Mouse (Mus musculus) heart, adult 9 months (tissue): Measurements from ENCODE around the gene Cd180.

Experiments
- DNase-seq, 2 experiments: peaks; one replicate each; pipeline ENCODE4 v3.0.0; 2022; ENCODE audit warnings: low spot score in 2 of 2

The Cd180 gene

GRCm38 (mm10) chr13:102693341-102693801, at the start of gene Cd180:
Gene Cd180, plus strand, starts transcription at chr13:102693558.
- no peak for DNase-seq

- no peak for DNase-seq
These were observed 49.0 kb upstream of the Cd180 start for GRCm38 (mm10) chr13:102644344-102644743.

GRCm38 (mm10) chr13:102644789-102645551, 48.4 kb upstream of the Cd180 start:
- DNase-seq, result peak; percentile 63 to 81

GRCm38 (mm10) chr13:102646271-102646771, 47.0 kb upstream of the Cd180 start:
- peak in 1 of 2 experiments; percentile 52 for DNase-seq

- DNase-seq, result no peak
These were observed 45.8 kb upstream of the Cd180 start for GRCm38 (mm10) chr13:102647511-102647910.

- DNase-seq, result no peak
These were observed 41.0 kb upstream of the Cd180 start for GRCm38 (mm10) chr13:102652303-102652889.

GRCm38 (mm10) chr13:102655071-102655570, 38.2 kb upstream of the Cd180 start:
- DNase-seq, result no peak

- no peak for DNase-seq
These were observed 37.1 kb upstream of the Cd180 start for GRCm38 (mm10) chr13:102656153-102656690.

GRCm38 (mm10) chr13:102658223-102658839, 35.0 kb upstream of the Cd180 start:
- peak; percentile 67 to 80 for DNase-seq

- no peak for DNase-seq
These were observed 29.3 kb upstream of the Cd180 start for GRCm38 (mm10) chr13:102664041-102664440.

GRCm38 (mm10) chr13:102664843-102665587, 28.3 kb upstream of the Cd180 start:
- DNase-seq, result no peak

- DNase-seq, result no peak
These were observed 27.6 kb upstream of the Cd180 start for GRCm38 (mm10) chr13:102665588-102666232.

- no peak for DNase-seq
These were observed 27.1 kb upstream of the Cd180 start for GRCm38 (mm10) chr13:102666233-102666614.

- no peak for DNase-seq
These were observed 26.6 kb upstream of the Cd180 start for GRCm38 (mm10) chr13:102666731-102667130.

- no peak for DNase-seq
These were observed 26.0 kb upstream of the Cd180 start for GRCm38 (mm10) chr13:102667401-102667800.

- no peak for DNase-seq
These were observed 25.5 kb upstream of the Cd180 start for GRCm38 (mm10) chr13:102667842-102668241.

- DNase-seq, result no peak
These were observed 24.4 kb upstream of the Cd180 start for GRCm38 (mm10) chr13:102668933-102669332.

GRCm38 (mm10) chr13:102669522-102670256, 23.7 kb upstream of the Cd180 start:
- no peak for DNase-seq

GRCm38 (mm10) chr13:102670503-102670902, 22.9 kb upstream of the Cd180 start:
- DNase-seq, result no peak

GRCm38 (mm10) chr13:102674083-102674482, 19.3 kb upstream of the Cd180 start:
- no peak for DNase-seq
